Mouse (Mus musculus) thymus, adult 2 months (tissue): Measurements from ENCODE around the gene Atg4b.

Source experiments
- CTCF ChIP-seq: fragments of 200-500 bp; IDR thresholded peaks from 2 replicates; pipeline ENCODE4 v1.5.1; 2012; ENCODE audit warnings: mild to moderate bottlenecking, control low read depth, low read length, moderate library complexity, borderline replicate concordance; ENCODE audit not compliant: control insufficient read depth, poor library complexity, insufficient read depth; ENCODE audit errors: extremely low read depth
- POLR2A ChIP-seq: fragments of 200-500 bp; IDR thresholded peaks from 2 replicates; pipeline ENCODE4 v1.6.1; 2012; ENCODE audit warnings: mild to moderate bottlenecking, low read length, control low read depth, moderate library complexity; ENCODE audit not compliant: control insufficient read depth, poor library complexity, insufficient read depth; ENCODE audit errors: extremely low read depth

- TF ChIP-seq CTCF: no peak
- no peak for TF ChIP-seq POLR2A
These were observed 35.1 kb upstream of the Atg4b start for GRCm38 (mm10) chr1:93716166-93716565.
